Mouse (Mus musculus) bone marrow macrophage, adult 2 months (primary cell): ENCODE results near the gene Rasgrp2.

Source experiments
- CTCF ChIP-seq: IDR thresholded peaks from 2 replicates; pipeline ENCODE4 v1.5.1; 2012; ENCODE audit warnings: low read depth, mild to moderate bottlenecking, low read length, moderate library complexity
- POLR2A ChIP-seq: IDR thresholded peaks from 2 replicates; pipeline ENCODE4 v1.6.1; 2012; ENCODE audit warnings: mild to moderate bottlenecking, low read depth, low read length, borderline replicate concordance

DNA sequence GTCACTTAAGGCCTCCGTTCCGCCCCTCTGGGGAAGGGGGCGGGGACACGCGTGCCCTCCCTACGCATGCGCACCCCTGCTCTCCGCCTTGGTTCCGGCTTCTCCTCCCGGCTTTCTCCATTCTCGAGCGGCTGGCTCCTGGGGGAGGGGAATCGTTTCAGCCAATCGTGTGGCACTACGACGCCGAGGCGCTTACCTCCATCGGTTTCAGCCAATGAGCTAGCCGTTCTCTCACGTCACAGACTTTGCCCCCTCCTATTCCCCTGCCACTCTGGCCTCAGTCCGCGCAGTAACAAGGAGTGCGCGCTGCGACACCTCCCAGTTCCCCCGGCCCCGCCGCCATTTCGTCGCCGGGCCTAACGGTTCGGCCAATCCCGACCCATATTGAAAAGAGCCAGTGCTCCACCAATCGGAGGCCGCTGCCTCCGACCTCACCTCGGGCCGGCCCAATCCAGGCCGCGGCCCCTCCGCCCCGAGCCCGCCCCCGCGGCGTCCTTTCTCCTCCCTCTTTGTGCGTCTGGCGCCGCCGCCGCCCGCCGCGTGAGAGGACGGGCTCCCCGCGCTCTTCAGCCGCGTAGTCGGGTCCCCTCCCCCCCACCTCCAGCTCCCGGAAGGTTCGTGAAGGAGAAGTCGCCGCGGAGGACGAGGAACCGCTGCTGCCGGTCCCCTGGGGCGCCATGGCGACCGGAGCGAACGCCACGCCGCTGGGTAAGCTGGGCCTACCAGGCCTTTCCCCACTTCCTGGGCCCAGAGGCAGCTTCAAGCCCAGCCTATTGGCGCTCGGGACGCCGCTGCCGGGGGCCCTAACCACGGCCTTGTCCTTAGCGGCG is 35.5 kb upstream of the Rasgrp2 start, which contains the start of gene Sf1:
- TF ChIP-seq CTCF, result no peak
- no peak for TF ChIP-seq POLR2A
